Mouse (Mus musculus) common myeloid progenitor, adult 5-6 weeks (primary cell): ENCODE measurements around the gene Ccdc77. TPM values are rescaled to one million over a fixed set of nuclear protein-coding genes. Genes with fewer than 3 reads are reported as not detected.
A peak's percentile ranks its signal among the peaks of the same experiment; 100 is the strongest.

ENCODE experiments used
- ATAC-seq: replicated peaks from 2 replicates; pipeline ENCODE4 v1.8.0; 2016; ENCODE audit warnings: low read depth, mild to moderate bottlenecking, moderate TSS enrichment, inconsistent platforms; ENCODE audit not compliant: poor library complexity, severe bottlenecking
- total RNA-seq: library from RNA; stranded (forward); fragments of 200-1000, 187-1606 nt; gene quantifications from 2 replicates; pipeline ENCODE4 v1.2.3, GENCODE M21; 2017

Gene Ccdc77
- 36.1 and 59.4 TPM in 2 replicates for total RNA-seq

DNA sequence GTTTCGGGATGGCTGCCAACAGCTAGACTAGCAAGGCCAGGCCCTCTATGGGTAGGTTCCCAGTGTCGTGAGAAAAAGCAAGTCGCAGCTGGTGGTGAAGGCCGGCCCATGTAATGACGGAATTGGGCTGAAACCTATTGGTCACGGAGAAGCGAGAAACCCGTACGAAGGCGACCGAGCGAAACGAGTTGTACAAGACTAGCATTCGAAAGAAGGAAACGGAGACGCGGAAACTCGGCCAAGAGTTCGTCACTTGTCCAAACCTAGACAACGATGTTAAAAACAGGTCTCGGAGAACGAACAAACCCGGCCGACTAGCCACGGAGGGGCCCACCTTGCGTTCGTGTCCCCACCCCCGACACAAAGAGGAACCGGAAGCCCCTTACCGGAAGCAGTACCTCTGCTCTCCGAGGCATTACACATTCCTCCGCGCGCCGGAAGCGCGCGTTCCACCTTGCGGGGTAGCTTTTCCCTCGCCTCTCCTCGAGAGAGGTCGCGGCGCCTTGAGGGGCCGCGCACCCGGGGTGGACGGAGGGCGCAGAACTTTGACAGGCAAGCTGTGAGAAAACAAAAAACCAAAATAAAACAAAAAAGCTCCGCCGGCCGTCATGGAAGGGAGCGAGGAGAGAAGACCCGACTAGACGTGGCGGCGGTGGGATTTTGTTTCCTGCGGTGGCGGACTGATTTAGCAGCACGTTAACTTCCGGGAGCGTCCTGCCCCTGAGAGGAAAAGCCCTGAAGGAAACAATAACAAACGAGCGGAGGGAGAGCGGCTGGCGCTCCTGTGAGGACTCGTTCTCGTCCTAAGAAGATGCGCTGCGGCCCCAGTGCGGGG, at the start of gene Ccdc77, which contains the start of gene Kdm5a:
Gene Ccdc77 (minus strand): TSS at position 687 of the 835 bp plus-strand sequence.
Gene Kdm5a (plus strand): TSS at position 437 of the 835 bp plus-strand sequence.
- peak; percentile 90 for ATAC-seq

DNA sequence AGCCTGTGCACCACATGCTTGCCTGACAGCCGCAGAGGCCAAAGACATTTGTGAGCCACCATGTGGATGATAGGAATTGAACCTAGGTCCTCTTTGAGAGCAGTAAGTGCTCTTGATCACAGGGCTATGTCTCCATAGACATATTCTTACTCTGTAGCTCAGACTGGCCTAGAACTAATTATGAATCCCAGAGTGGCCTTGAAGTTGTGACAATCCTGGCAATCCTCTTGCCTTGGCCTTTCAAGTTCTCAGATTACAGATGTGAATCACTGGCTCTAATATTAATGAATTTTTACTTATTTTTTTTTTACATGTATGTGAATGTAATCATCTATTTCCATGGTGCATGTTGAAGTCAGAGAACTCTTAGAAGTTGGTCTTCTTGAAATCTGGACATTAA, 39.8 kb upstream of the Ccdc77 start:
- no peak for ATAC-seq

DNA sequence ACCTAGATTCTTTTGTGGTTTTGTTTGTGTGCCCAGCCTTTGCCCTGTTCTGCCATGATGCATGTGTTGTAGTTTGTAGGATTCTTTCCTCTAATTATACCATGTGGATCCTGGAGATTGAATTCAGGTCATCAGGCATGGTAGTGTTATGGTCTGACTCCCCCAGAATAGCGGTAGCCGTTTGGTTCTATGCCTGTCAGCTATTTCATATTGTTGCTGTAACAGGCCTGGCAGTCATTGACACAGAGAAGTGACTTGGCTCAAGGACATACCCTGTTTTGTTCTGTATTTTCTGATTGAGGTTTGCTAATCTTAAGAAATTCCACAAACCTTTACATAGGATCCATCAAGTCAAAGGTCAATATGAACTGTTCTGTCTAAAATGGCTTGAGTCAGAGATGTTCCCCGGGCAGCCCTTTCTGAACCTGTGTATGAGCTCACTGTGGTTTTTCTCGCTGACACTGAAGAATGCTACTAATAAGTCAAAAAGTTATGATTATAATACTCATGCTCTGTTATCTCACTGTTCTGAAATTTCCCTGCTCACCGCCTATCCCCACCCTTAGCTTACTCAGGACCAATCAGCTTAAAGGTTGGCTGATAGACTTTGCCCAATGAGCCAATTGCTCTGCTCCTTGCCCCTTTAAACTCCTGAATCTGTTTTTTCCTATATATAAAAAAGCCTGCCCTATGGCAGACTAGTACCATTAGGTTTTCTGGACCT, 31.6 kb upstream of the Ccdc77 start:
- ATAC-seq: no peak

GRCm38 (mm10) chr6:120392811-120393210, 28.6 kb upstream of the Ccdc77 start:
- ATAC-seq: no peak

DNA sequence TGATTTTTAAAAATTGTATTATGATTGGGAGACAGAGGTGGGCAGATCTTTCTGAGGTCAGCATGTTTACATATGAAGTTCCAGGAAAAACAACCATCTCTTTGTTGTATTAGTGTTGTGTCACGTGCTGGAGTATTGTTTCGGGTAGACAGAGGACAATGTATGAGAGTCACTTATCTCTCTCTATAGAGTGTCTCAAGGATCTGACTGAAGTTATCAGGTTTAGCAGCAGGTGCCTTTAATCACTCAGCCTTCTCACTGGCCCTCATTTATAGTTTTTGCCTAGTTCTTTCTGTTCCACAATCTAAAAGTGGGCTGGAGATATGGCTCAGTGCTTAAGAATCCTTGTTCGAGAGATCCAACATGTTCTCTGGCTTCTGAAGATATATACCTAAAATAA, 25.9 kb upstream of the Ccdc77 start:
- no peak for ATAC-seq

- ATAC-seq: no peak
These were observed 12.6 kb upstream of the Ccdc77 start for GRCm38 (mm10) chr6:120376736-120377135.

GRCm38 (mm10) chr6:120365051-120365450, 877 bp upstream of the Ccdc77 start:
- ATAC-seq: no peak

DNA sequence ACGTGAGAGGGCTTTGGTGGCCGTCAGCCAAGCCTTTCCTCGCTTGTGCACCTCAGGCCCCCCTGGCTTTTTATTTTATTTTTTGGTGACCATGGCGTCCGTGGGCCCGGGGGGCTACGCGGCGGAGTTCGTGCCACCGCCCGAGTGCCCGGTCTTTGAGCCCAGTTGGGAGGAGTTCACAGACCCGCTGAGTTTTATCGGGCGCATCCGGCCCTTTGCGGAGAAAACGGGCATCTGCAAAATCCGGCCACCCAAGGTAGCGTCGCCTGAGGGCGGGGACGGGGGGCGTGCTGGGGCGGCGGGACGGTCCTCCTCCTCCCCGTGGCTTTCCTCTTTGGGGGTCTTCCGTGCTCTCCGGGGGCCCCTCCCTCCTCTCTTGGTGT, 340 bp upstream of the Ccdc77 start:
- ATAC-seq: peak; percentile 16

GRCm38 (mm10) chr6:120362774-120363687, 1.1 kb downstream of the Ccdc77 start:
- peak; percentile 7 for ATAC-seq

- ATAC-seq: no peak
These were observed 2.0 kb downstream of the Ccdc77 start for GRCm38 (mm10) chr6:120362124-120362523.

- ATAC-seq: peak; percentile 100
These were observed 6.9 kb downstream of the Ccdc77 start for GRCm38 (mm10) chr6:120356951-120357945.

- ATAC-seq: no peak
These were observed 7.7 kb downstream of the Ccdc77 start for GRCm38 (mm10) chr6:120356478-120356877.

GRCm38 (mm10) chr6:120349018-120349417, 15.2 kb downstream of the Ccdc77 start:
- ATAC-seq: no peak

DNA sequence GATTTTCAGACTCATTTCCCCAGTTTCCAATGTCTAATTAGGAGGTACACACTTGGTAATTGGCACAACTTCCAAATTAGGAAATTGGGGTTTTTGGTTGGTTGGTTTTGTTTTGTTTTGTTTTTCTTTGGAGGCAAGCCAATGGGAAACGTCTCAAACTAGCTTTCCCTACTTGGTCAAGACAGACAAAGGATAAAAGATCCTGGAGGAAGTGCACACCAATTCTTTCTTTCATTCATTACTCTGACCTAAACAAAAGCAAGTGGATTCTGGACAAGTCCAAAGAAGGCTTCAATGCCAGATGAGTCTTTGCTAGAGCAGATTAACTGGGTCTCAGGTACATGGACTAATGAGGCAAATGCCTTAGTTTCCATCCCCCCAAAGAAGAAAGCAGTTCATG, 20.2 kb downstream of the Ccdc77 start:
- no peak for ATAC-seq

DNA sequence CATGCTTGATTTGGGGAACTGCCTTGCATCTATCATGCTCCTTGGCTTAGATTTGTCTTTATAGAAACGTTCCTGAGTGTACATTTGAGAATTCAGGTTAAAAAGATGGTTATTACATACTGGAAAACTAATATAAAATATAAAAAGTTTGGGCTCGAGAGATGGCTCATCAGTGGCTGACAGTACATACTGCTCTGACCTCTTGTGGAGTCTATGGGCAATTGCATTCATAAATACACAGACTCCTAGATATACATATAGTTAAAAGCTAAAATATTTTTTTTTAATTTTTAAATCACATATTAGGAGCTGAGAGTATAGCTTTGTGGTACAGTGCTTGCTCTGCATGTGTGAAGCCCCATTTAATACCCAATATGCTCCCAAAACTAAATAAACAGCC, 31.8 kb downstream of the Ccdc77 start:
- no peak; the same call in 1 of the 2 replicates for ATAC-seq

DNA sequence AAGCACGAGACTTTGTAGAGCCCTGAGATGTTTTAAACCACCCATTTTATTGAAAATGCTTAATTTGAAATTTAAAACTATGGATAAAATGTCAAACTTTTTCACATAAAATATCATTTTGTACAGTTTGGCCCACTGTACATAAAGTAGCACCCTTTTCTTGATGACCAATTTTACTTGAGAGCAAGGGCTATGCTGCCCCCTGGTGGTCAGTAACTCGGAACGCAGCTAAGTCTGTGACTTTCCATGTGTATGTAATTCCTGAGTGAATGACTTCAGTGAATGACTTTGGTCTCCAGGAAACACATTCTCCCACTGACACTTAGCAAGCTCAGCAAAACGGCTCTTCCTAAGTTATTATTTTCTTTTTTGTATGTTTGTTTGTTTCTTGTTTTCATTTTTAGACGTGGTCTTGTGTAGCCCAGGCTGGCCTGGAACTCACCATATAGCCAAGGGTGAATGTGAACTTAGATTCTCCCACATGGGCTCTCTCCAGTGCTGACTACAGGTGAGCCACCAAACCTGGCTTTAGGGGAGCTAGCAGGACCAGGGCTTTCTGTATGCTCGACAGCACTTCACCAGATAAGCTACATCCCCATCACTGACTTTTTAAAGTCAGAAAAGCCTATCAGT, 39.8 kb downstream of the Ccdc77 start:
- ATAC-seq: peak; percentile 81

GRCm38 (mm10) chr6:120320369-120320768, 43.8 kb downstream of the Ccdc77 start:
- ATAC-seq: no peak

DNA sequence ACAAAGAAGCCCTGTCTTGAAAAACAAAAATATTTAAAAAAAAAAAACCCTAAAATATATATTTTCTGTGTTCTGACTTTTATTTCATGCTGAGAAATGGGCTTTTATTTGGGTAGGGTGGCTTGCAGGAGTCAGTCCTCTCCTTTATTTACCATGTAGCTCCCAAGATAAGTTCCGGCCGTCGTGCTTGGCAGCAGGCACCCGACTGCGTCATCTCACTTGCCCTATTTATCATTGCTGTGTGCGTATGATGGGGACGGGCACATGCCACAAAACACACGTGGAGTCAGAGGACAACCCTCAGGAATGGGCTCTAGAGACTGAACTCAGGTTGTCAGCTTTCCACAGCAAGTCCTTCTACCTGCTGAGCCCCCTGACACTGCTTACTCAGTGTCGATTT, 45.0 kb downstream of the Ccdc77 start:
- ATAC-seq: no peak
